Mouse (Mus musculus): ENCODE data around the gene Rab3c. TPM values are rescaled to one million over a fixed set of nuclear protein-coding genes. Genes with fewer than 3 reads are reported as not detected.

The Rab3c gene
- polyA plus RNA-seq, 1 experiment from 2014 or later, result not detected

DNA sequence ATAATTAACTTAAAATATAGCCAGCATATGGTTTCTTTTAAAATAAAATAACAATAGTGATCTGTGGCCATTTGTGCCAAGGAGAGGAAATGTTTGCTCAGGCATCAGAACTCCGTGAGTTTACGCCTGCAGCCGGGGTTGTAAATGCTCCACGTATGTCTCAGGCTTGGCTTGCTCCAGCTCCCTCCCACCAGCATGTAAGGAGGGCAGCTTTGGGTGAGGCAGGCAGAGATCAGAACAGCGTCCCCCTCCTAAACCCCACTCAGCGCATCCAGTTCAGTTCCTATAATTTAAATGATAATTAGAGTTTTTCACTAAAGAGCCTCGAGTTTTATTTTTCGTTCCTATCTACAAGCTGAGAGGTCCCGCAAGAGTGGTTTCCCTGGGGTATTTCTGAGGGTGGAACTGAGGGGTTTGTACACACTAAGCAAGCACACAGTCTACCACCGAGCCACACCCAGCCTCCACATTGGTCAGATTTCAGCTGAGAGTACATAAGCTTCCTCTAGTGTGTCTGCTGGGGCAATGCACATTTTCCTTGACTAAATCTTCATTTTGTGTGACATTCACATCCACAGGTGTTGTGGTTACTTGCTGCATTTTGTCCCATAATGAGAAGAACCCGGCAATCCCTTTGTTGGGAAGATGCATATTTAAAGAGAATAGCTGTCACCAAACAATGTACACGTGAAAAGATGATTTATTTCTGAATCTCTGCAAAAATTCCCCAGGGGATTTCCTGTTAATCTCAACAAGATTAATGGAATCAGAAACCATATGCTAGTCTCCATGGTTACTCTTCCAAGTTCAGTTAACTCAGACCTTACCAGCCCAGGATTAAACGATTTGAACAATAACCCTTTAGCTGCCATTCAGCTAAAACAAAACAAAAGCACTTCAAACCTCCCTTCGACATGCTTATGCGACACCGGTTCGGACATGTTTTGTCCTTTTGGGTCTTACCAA is 186.8 kb downstream of the Rab3c start:
- Histone ChIP-seq H3K79me2 (ENCODE audit: inconsistent target) (no peaks in the 10 kb centered on the region), H3K27ac (no peak overlapping the region), H3K4me3 (ENCODE audit: inconsistent target) (no peak overlapping the region), H3K36me3 (ENCODE audit: inconsistent target) (no peaks in the 10 kb centered on the region)
- 85% methylated on average over 17 of the region's 17 CpGs for WGBS (ENCODE audit: missing documents)

DNA sequence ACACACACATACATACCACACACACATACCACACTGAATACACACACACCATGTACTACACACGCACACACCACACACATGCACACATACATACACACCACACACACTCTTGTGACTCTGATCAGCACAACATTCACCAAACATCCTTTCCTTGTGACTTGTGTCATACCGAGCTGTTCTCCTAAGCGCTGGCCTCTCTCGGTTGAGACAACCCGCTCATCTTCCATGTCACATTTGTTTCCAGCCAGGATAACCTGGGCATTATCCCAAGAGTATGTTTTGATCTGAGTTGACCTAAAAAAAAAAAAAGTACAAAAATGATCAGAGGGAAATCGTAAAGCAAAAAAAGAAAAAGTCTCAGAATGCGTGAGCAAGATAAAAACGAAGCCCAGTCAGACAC is 196.8 kb downstream of the Rab3c start:
- Histone ChIP-seq H3K79me2 (ENCODE audit: inconsistent target) (no peaks in the 10 kb centered on the region), H3K27ac (no peak overlapping the region), H3K4me3 (ENCODE audit: inconsistent target) (no peak overlapping the region), H3K36me3 (ENCODE audit: inconsistent target) (no peaks in the 10 kb centered on the region)
- WGBS (ENCODE audit: missing documents), result 96% methylated on average over 8 of the region's 8 CpGs

DNA sequence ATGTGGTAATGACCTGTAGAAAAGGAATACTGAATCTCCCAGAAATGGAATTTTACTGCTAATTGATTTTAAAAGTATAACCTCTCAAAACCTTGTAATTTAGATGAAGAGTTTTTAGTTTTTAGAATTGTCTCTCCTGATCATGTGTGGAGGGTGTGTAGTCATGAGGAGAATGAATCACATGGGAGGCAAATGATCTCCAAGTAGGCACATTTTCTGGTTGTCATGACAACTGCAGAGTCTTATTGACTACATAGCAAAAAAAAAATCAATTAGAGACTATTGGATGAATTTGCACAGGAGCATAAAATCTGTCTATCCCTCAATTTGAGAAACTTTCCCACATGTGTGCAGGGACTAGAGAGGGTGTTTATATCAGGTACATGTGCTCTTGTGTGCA is 199.6 kb downstream of the Rab3c start:
- Histone ChIP-seq H3K79me2 (ENCODE audit: inconsistent target) (no peaks in the 10 kb centered on the region), H3K27ac (no peak overlapping the region), H3K4me3 (ENCODE audit: inconsistent target) (no peak overlapping the region), H3K36me3 (ENCODE audit: inconsistent target) (no peaks in the 10 kb centered on the region)

DNA sequence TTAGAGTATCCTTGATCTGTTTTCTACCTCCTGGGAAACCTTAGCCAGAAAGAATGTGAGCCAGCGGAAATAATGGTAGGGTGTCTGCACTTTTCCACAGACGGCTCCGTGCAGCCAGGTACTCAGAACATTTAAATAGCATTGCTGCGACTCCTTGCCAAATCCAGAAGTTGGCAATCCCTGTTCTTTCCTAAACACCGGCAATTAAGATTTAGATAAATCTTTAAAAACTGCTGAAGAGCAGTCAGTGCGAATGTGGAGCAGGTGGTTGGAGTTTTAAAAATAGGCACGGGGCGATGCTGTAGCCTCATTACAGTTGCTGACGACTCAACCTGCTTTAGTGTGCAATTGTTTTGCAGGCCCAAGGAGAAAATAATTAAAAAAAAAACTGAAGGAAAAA is 205.2 kb downstream of the Rab3c start:
- WGBS (ENCODE audit: missing documents), result 92% methylated on average over 9 of the region's 9 CpGs

DNA sequence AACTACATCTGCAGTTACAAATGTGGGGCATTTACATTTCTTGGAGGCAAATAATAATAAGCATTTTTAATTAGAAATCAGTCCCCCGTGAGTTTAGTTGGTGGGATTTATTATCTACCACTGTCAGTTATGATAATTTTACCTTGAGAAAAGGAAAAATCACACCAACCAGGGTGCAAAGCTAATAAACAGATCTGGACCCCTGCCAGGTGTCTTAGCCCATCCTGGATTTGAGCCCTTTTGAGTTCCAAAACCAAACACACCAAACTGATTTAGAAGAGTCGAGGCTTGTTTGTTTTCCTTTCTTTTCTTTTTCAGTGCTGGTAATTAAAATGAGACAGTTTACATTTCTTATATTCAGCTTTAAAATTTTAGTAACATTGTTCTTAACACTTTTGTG is 206.6 kb downstream of the Rab3c start:
- Histone ChIP-seq H3K36me3 (ENCODE audit: inconsistent target) (no peaks in the 10 kb centered on the region), H3K4me3 (ENCODE audit: inconsistent target) (no peak overlapping the region), H3K79me2 (ENCODE audit: inconsistent target) (no peaks in the 10 kb centered on the region), H3K27ac (no peak overlapping the region)
- WGBS (ENCODE audit: missing documents), result 83% methylated on average over 2 of the region's 2 CpGs

More for the DNA sequence above, 205.2 kb downstream of the Rab3c start:
- H3K27ac ChIP-seq, result no peak overlapping the region
- no peak overlapping the region for H3K4me3 ChIP-seq (ENCODE audit: inconsistent target)
- H3K79me2 ChIP-seq (ENCODE audit: inconsistent target), result no peaks in the 10 kb centered on the region
- H3K36me3 ChIP-seq (ENCODE audit: inconsistent target), result no peaks in the 10 kb centered on the region

DNA sequence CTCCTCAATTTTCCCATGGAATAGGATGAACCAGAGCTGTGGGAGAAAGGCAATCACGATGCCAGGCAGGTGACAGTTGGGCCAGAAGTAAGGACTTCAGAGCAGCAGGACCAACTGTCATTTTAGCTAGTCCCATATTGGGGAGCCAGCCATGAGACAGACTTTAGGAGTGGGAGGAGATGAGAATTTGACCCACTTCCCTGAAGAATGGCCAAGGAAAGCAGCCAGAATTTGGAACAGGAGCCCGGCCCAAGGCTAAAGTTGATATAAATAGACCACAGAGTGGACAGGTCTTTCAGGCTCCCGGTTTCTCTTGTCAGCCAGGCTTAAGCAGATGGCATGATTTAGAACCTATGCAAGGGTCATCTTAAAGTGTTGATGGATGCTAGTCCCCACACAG is 213.6 kb downstream of the Rab3c start:
- 82% methylated on average over 3 of the region's 3 CpGs for WGBS (ENCODE audit: missing documents)
- no peaks in the 10 kb centered on the region for H3K79me2 ChIP-seq (ENCODE audit: inconsistent target)
- no peak overlapping the region for H3K27ac ChIP-seq
- H3K4me3 ChIP-seq (ENCODE audit: inconsistent target), result no peak overlapping the region
- no peaks in the 10 kb centered on the region for H3K36me3 ChIP-seq (ENCODE audit: inconsistent target)

DNA sequence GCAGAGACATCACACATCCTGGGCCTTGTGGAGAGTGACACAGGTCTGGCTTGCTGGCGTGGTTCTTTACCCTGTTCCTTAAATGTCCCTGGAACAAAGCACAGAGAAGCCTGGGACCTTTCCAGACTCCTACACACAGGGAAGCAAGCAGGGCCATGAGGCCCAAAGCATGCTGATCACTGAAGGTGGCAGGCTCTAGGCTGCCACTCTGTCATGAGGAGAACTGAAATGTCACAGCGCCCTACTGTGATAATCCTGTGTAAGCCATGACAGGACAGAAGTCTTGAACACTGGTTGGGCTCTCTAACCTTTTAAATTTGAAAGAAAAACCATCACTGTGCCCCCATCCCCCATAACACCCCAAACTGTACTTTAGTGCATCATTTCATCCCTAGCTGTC is 214.1 kb downstream of the Rab3c start:
- WGBS (ENCODE audit: missing documents), result 88% methylated on average over 2 of the region's 2 CpGs

DNA sequence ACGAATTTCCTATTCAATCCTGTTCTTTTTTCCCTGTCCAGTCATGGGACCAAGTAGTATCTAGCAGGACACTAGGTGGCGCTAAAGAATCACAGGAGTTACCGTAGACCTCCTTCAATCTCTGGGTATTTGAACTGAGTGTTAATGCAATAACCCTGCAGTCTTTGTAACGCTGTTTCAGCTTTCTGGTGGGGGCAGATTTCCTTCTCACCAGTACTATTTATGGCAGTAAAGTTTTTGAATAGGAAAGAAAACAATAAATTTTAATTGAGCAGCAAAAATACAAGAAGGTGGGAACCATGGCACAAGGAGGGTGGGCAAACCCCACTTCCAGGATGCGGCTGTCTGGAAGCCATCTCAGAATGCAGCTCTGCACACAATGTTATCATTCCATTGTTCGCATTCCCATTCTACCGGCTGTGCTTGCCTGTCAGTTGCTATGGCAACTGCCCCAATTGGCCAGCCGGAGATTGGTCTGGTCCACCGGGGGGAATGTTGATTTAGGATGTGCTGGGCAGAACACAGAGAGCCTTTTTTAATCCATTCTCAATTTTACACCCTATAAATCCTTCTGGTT is 217.9 kb downstream of the Rab3c start:
- Histone ChIP-seq H3K27ac (no peak overlapping the region), H3K36me3 (ENCODE audit: inconsistent target) (no peaks in the 10 kb centered on the region), H3K79me2 (ENCODE audit: inconsistent target) (no peaks in the 10 kb centered on the region), H3K4me3 (ENCODE audit: inconsistent target) (no peak overlapping the region)
- 33% methylated on average over 9 of the region's 9 CpGs for WGBS (ENCODE audit: missing documents)

More for the DNA sequence above, 214.1 kb downstream of the Rab3c start:
- Histone ChIP-seq H3K36me3 (ENCODE audit: inconsistent target) (no peaks in the 10 kb centered on the region), H3K27ac (no peak overlapping the region), H3K4me3 (ENCODE audit: inconsistent target) (no peak overlapping the region), H3K79me2 (ENCODE audit: inconsistent target) (no peaks in the 10 kb centered on the region)

DNA sequence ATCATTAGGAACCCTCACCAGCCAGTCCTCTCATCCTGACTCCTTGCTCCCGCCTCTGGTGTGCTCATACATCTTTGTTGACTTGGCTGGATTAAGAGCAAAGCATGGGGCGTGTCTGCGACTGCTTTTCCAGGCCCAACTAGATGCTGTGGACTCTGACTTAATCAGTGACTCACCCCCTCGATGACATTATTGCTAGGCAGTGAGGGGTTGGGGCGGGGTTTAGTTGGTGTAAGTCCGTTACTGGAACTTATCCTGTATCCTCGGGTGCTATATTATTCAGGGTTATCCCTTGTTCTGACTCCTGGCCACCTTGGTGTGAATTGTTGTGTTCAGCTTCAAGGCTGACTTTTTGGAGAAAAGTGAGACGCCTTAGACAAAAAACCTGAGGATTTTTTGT is 218.5 kb downstream of the Rab3c start:
- Histone ChIP-seq H3K79me2 (ENCODE audit: inconsistent target) (no peaks in the 10 kb centered on the region), H3K27ac (no peak overlapping the region), H3K4me3 (ENCODE audit: inconsistent target) (no peak overlapping the region), H3K36me3 (ENCODE audit: inconsistent target) (no peaks in the 10 kb centered on the region)
- WGBS (ENCODE audit: missing documents), result 74% methylated on average over 8 of the region's 8 CpGs

DNA sequence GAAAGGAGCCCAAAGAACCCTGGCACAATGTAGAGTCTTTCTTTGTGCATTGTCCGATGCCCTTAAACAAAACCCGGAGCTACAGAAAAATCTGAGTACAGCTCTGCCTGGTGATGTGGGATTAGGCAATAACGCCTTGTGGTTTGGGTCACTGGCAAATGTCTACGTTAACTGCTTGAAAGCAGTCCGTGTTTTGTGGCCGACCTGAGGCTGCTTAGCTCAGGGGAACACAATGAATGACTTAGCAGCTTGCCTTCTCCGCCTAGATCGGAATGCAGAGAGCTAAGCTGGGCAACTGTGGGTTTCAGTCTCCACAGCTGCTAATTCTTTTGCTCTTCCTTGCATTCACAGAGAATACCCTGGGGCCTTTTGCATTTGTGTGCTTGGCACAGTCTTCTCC is 226.3 kb downstream of the Rab3c start:
- H3K27ac ChIP-seq, result no peak overlapping the region
- 12% methylated on average over 8 of the region's 8 CpGs for WGBS (ENCODE audit: missing documents)
- H3K36me3 ChIP-seq (ENCODE audit: inconsistent target), result no peaks in the 10 kb centered on the region
- H3K4me3 ChIP-seq (ENCODE audit: inconsistent target), result no peak overlapping the region
- H3K79me2 ChIP-seq (ENCODE audit: inconsistent target), result no peaks in the 10 kb centered on the region

DNA sequence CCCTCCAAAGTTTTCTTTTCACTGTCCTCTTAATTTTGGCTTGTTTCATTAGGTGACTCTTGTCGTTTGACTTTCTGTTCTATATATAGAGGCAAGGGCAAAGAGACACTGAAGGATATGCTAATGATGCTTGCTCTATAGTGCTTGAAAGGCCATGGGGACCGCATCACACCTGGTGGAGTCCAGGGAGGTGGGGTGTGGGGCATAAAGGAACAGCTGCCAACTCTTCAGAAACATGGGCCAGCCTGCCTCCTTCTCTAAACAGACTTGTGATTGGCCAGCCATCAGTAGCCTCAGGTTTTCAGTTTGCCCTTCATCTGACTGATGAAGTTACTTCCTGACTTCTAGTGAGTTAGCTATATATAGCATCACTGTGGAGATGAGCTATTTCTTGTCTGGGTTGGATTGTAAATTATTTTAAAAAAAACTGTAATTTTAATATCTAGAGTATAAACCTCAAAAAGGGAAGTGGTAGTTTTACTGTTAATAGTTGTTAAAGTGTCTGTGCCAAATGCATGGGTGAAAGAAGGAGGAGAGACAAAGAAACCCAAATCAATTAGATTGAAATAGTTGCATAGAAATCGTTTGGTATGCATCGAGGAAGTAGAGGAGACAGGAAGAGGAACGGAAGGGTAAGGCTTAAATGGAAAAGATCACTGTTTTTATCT is 231.9 kb downstream of the Rab3c start:
- H3K27ac ChIP-seq, result no peak overlapping the region
- H3K79me2 ChIP-seq (ENCODE audit: inconsistent target), result no peaks in the 10 kb centered on the region
- no peak overlapping the region for H3K4me3 ChIP-seq (ENCODE audit: inconsistent target)
- WGBS (ENCODE audit: missing documents), result 8% methylated on average over 5 of the region's 5 CpGs
- H3K36me3 ChIP-seq (ENCODE audit: inconsistent target), result no peaks in the 10 kb centered on the region

DNA sequence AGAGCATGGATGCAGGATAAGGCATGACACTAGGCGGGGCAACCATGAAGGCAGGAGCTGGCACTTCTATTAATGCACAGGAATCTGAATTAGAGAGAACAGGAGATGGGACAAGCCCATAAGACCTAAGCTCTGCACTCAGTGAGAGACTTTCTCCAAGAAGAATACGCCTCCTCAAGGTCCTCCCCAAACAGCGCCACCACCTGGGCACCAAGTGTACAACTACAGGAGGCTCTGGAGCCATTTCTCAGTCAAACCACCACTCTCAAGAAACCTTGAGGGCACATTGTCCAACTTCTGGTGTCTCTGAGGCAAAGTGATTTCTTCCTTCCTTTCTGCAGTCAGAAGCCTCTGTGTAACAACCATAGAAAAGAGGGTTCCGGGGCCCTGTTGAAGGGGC is 236.4 kb downstream of the Rab3c start:
- Histone ChIP-seq H3K36me3 (ENCODE audit: inconsistent target) (no peaks in the 10 kb centered on the region), H3K27ac (no peak overlapping the region), H3K4me3 (ENCODE audit: inconsistent target) (no peak overlapping the region), H3K79me2 (ENCODE audit: inconsistent target) (no peaks in the 10 kb centered on the region)
- 83% methylated on average over 4 of the region's 4 CpGs for WGBS (ENCODE audit: missing documents)

DNA sequence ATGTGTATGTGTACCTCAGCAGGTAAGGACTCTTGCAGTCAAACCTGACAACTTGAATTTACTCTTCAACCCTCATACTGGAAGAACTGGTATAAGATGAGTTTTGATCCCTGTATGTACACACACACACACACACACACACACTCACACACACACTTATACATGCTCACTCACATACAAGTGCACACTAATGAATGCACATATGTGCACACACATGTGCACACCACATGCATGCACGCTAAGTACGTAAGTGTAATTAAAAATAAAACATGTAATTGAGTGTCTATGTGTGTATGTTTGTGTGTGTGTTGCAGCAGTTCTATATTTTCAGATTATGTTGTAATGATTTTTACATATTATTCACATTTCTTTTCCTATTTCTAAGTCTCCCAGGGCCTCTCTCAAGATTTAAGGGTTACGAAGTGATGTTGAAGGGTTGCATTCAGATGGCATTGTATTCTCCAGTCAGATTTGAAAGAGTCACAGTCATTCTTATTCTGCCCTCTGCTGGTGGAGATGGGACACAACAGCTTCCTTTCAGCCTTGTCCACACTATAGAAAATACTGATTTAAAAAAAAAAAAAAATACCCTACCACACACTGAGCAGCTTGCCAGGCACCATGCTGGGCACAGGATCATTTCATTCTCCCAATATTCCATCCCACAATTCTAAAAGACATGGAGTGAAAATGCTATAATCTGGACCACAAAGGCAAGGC is 240.9 kb downstream of the Rab3c start:
- WGBS (ENCODE audit: missing documents), result 77% methylated on average over 3 of the region's 3 CpGs

DNA sequence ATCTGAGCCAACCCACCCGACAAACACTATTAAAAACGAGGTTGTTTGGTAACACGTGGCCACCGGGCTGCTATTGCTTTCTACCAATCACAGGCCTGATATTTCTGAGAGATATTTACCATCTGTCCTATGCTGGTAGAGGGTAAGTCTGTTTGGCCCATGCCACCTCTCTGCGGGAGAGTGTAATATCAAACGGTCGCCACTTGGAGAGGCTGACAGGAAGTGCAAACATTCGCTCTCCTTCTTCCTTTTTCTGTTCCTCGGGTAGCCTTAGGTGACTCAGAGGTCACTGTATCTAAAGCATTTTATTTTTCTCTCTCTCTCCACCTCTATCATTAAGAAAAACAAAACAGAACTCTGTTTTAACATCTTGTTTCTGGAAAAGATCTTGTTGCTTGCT is 241.6 kb downstream of the Rab3c start:
- WGBS (ENCODE audit: missing documents), result 14% methylated on average over 9 of the region's 9 CpGs
- Histone ChIP-seq H3K36me3 (ENCODE audit: inconsistent target) (no peaks in the 10 kb centered on the region), H3K4me3 (ENCODE audit: inconsistent target) (no peak overlapping the region), H3K79me2 (ENCODE audit: inconsistent target) (no peaks in the 10 kb centered on the region), H3K27ac (no peak overlapping the region)

More for the DNA sequence above, 240.9 kb downstream of the Rab3c start:
- Histone ChIP-seq H3K79me2 (ENCODE audit: inconsistent target) (no peaks in the 10 kb centered on the region), H3K27ac (no peak overlapping the region), H3K36me3 (ENCODE audit: inconsistent target) (no peaks in the 10 kb centered on the region), H3K4me3 (ENCODE audit: inconsistent target) (no peak overlapping the region)
